Mouse (Mus musculus) cortical plate, adult 2 months (tissue): ENCODE measurements around the gene Me3.

Source experiments
- CTCF ChIP-seq: fragments of 200-500 bp; IDR thresholded peaks from 2 replicates; pipeline ENCODE4 v1.5.1; 2011; ENCODE audit warnings: mild to moderate bottlenecking, control low read depth, low read length; ENCODE audit not compliant: insufficient read depth; ENCODE audit errors: extremely low read depth
- POLR2A ChIP-seq: fragments of 200-500 bp; IDR thresholded peaks from 2 replicates; pipeline ENCODE4 v1.6.1; 2011; ENCODE audit warnings: mild to moderate bottlenecking, low read length, control low read depth; ENCODE audit not compliant: insufficient read depth; ENCODE audit errors: extremely low read depth

- TF ChIP-seq POLR2A (no peak), CTCF (no peak)
Measured at GRCm38 (mm10) chr7:89770021-89770420, 137.8 kb downstream of the Me3 start.
